Mouse (Mus musculus): Measurements from ENCODE around the gene Gm45062. TPM values are rescaled to one million over a fixed set of nuclear protein-coding genes. Genes with fewer than 3 reads are reported as not detected.
"Not testable (repeated sequence)": the region's sequence is repeated elsewhere in the genome, so short reads cannot be mapped to it uniquely, and the experiment has no call there.

The Gm45062 gene
- polyA plus RNA-seq, 1 experiment from 2014 or later, result 20.3 TPM

GRCm38 (mm10) chr6:8509961-8510863 lies 251.0 kb downstream of the Gm45062 start:
- peak overlapping the region; percentile 66 for H3K4me2 ChIP-seq (replicated peaks)
- peak overlapping the region; percentile 99 for H3K27ac ChIP-seq
- H3K9ac ChIP-seq, result peak overlapping the region; percentile 99
- H3K4me1 ChIP-seq, result peaks cover 17% of the 10 kb centered on the region
- no peaks in the 10 kb centered on the region for H3K9me3 ChIP-seq
- no peaks in the 10 kb centered on the region for H3K36me3 ChIP-seq
- no peaks in the 10 kb centered on the region for H3K27me3 ChIP-seq (replicated peaks)
- peak; percentile 12 for ATAC-seq (ENCODE audit: low FRiP score, low read depth)
- under 1% methylated on average over 59 of the region's 73 CpGs for WGBS
- H3K4me3 ChIP-seq, result peak overlapping the region; percentile 99

GRCm38 (mm10) chr6:8510864-8511428 lies 251.7 kb downstream of the Gm45062 start:
- ATAC-seq (ENCODE audit: low FRiP score, low read depth), result no peak
- peaks cover 17% of the 10 kb centered on the region for H3K4me1 ChIP-seq
- H3K27me3 ChIP-seq (replicated peaks), result no peaks in the 10 kb centered on the region
- H3K9ac ChIP-seq, result peak overlapping the region; percentile 99
- peak overlapping the region; percentile 99 for H3K4me3 ChIP-seq
- H3K4me2 ChIP-seq (replicated peaks), result peak overlapping the region; percentile 66
- H3K36me3 ChIP-seq, result no peaks in the 10 kb centered on the region
- 9% methylated on average over 7 of the region's 7 CpGs for WGBS
- H3K9me3 ChIP-seq, result no peaks in the 10 kb centered on the region
- no peak overlapping the region for H3K27ac ChIP-seq

- Histone ChIP-seq H3K27ac (no peak overlapping the region), H3K4me1 (peaks cover 17% of the 10 kb centered on the region), H3K9me3 (no peaks in the 10 kb centered on the region), H3K4me2 (replicated peaks) (peak overlapping the region; percentile 66), H3K4me3 (peak overlapping the region; percentile 99), H3K36me3 (no peaks in the 10 kb centered on the region), H3K9ac (peak overlapping the region; percentile 99), H3K27me3 (replicated peaks) (no peaks in the 10 kb centered on the region)
- ATAC-seq (ENCODE audit: low FRiP score, low read depth), result no peak
- WGBS, result 10% methylated on average over 3 of the region's 3 CpGs
These were observed 252.2 kb downstream of the Gm45062 start for GRCm38 (mm10) chr6:8511447-8511846.

- 16% methylated on average over 8 of the region's 8 CpGs for WGBS
- peak overlapping the region; percentile 66 for H3K4me2 ChIP-seq (replicated peaks)
- ATAC-seq (ENCODE audit: low FRiP score, low read depth), result no peak
These were observed 253.2 kb downstream of the Gm45062 start for GRCm38 (mm10) chr6:8512416-8512815.

GRCm38 (mm10) chr6:8519687-8520086 lies 260.4 kb downstream of the Gm45062 start:
- ATAC-seq (ENCODE audit: low FRiP score, low read depth), result no peak
- Histone ChIP-seq H3K36me3 (no peaks in the 10 kb centered on the region), H3K4me1 (no peaks in the 10 kb centered on the region), H3K9ac (no peak overlapping the region), H3K4me3 (no peak overlapping the region), H3K9me3 (no peaks in the 10 kb centered on the region), H3K27ac (no peak overlapping the region), H3K4me2 (replicated peaks) (no peak overlapping the region), H3K27me3 (replicated peaks) (no peaks in the 10 kb centered on the region)
- 88% methylated on average over 3 of the region's 3 CpGs for WGBS

More at GRCm38 (mm10) chr6:8512416-8512815, 253.2 kb downstream of the Gm45062 start:
- H3K36me3 ChIP-seq, result no peaks in the 10 kb centered on the region
- H3K4me3 ChIP-seq, result peak overlapping the region; percentile 99
- peak overlapping the region; percentile 99; the same call in 1 of the 2 replicates for H3K9ac ChIP-seq
- no peak overlapping the region for H3K27ac ChIP-seq
- peaks cover 17% of the 10 kb centered on the region for H3K4me1 ChIP-seq
- no peaks in the 10 kb centered on the region for H3K27me3 ChIP-seq (replicated peaks)
- H3K9me3 ChIP-seq, result no peaks in the 10 kb centered on the region

GRCm38 (mm10) chr6:8521231-8521630 lies 262.0 kb downstream of the Gm45062 start:
- Histone ChIP-seq H3K27me3 (replicated peaks) (no peaks in the 10 kb centered on the region), H3K9me3 (no peaks in the 10 kb centered on the region), H3K27ac (no peak overlapping the region), H3K4me3 (no peak overlapping the region), H3K4me2 (replicated peaks) (no peak overlapping the region), H3K36me3 (no peaks in the 10 kb centered on the region), H3K4me1 (no peaks in the 10 kb centered on the region), H3K9ac (no peak overlapping the region)
- WGBS, result 94% methylated on average over 4 of the region's 4 CpGs
- ATAC-seq (ENCODE audit: low FRiP score, low read depth), result no peak

GRCm38 (mm10) chr6:8524717-8525116 lies 265.5 kb downstream of the Gm45062 start:
- Histone ChIP-seq H3K9ac (no peak overlapping the region), H3K4me1 (no peaks in the 10 kb centered on the region), H3K36me3 (no peaks in the 10 kb centered on the region), H3K27ac (no peak overlapping the region), H3K4me3 (no peak overlapping the region), H3K9me3 (no peaks in the 10 kb centered on the region), H3K27me3 (replicated peaks) (no peaks in the 10 kb centered on the region), H3K4me2 (replicated peaks) (no peak overlapping the region)
- ATAC-seq (ENCODE audit: low FRiP score, low read depth), result no peak
- 94% methylated on average over 5 of the region's 5 CpGs for WGBS

GRCm38 (mm10) chr6:8531104-8531894 lies 272.0 kb downstream of the Gm45062 start:
- H3K9me3 ChIP-seq, result no peaks in the 10 kb centered on the region
- ATAC-seq (ENCODE audit: low FRiP score, low read depth), result no peak
- H3K4me2 ChIP-seq (replicated peaks), result no peak overlapping the region
- no peak overlapping the region for H3K4me3 ChIP-seq
- WGBS, result 88% methylated on average over 4 of the region's 4 CpGs
- H3K4me1 ChIP-seq, result no peaks in the 10 kb centered on the region
- no peak overlapping the region for H3K9ac ChIP-seq
- H3K27me3 ChIP-seq (replicated peaks), result no peaks in the 10 kb centered on the region
- H3K27ac ChIP-seq, result no peak overlapping the region
- no peaks in the 10 kb centered on the region for H3K36me3 ChIP-seq

GRCm38 (mm10) chr6:8536944-8537343 lies 277.7 kb downstream of the Gm45062 start:
- Histone ChIP-seq H3K4me2 (replicated peaks) (no peak overlapping the region), H3K4me3 (no peak overlapping the region), H3K27me3 (replicated peaks) (no peaks in the 10 kb centered on the region), H3K36me3 (no peaks in the 10 kb centered on the region), H3K4me1 (no peaks in the 10 kb centered on the region), H3K9me3 (no peaks in the 10 kb centered on the region), H3K9ac (no peak overlapping the region), H3K27ac (no peak overlapping the region)
- no peak for ATAC-seq (ENCODE audit: low FRiP score, low read depth)
- WGBS, result 85% methylated on average over 2 of the region's 2 CpGs

- ATAC-seq (ENCODE audit: low FRiP score, low read depth); H3K4me2 ChIP-seq (replicated peaks); H3K4me3 ChIP-seq; H3K9ac ChIP-seq; H3K27ac ChIP-seq; H3K4me1 ChIP-seq; H3K27me3 ChIP-seq (replicated peaks); H3K9me3 ChIP-seq; H3K36me3 ChIP-seq: not testable (repeated sequence)
- WGBS, result 78% methylated on average over 4 of the region's 4 CpGs
These were observed 282.3 kb downstream of the Gm45062 start for GRCm38 (mm10) chr6:8541531-8541930.

- WGBS, result 95% methylated on average over 5 of the region's 5 CpGs
- Histone ChIP-seq H3K9me3 (no peaks in the 10 kb centered on the region), H3K4me3 (no peak overlapping the region), H3K36me3 (peaks cover 7% of the 10 kb centered on the region; the same call in 1 of the 2 replicates), H3K27me3 (replicated peaks) (no peaks in the 10 kb centered on the region), H3K4me1 (no peaks in the 10 kb centered on the region), H3K9ac (no peak overlapping the region), H3K4me2 (replicated peaks) (no peak overlapping the region), H3K27ac (no peak overlapping the region)
- no peak for ATAC-seq (ENCODE audit: low FRiP score, low read depth)
These were observed 285.6 kb downstream of the Gm45062 start for GRCm38 (mm10) chr6:8544822-8545221.

GRCm38 (mm10) chr6:8545780-8546179 lies 286.5 kb downstream of the Gm45062 start:
- Histone ChIP-seq H3K4me2 (replicated peaks) (no peak overlapping the region), H3K27ac (no peak overlapping the region), H3K9me3 (no peaks in the 10 kb centered on the region), H3K4me3 (no peak overlapping the region), H3K27me3 (replicated peaks) (no peaks in the 10 kb centered on the region), H3K36me3 (peaks cover 7% of the 10 kb centered on the region; the same call in 1 of the 2 replicates), H3K9ac (no peak overlapping the region), H3K4me1 (no peaks in the 10 kb centered on the region)
- ATAC-seq (ENCODE audit: low FRiP score, low read depth), result no peak
- WGBS, result 95% methylated on average over 7 of the region's 7 CpGs

Measured in neural tube, embryonic 12.5 days (tissue).